Mouse (Mus musculus): ENCODE measurements at regions not wholly inside any gene's neighbourhood (a gene's known extent, or its start where the extent isn't known, plus 50 kb on each side); places are given as distances from the start of the nearest gene placed in this dataset.
"Not testable (repeated sequence)": the region's sequence is repeated elsewhere in the genome, so short reads cannot be mapped to it uniquely, and the experiment has no call there.

DNA sequence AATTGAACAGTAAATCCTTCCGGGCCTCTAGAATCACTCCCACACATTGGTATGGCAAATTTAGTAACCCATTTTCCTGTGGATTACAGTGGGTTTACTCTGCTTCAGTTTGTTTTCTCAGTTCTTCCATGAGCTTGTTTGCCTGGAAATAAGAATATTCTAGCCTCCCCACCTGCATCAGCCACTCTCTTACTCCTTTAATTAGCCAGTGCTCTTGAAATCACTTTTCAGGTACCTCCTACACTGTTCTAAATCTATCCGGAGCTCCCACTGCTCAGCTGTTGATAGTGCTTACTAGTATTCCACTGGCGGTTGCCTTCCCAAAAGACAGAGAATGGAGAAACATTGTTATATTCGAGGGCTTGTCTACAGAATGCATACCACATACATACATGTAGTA is 167.1 kb downstream of the Htr7 start:
- no peak for DNase-seq

DNA sequence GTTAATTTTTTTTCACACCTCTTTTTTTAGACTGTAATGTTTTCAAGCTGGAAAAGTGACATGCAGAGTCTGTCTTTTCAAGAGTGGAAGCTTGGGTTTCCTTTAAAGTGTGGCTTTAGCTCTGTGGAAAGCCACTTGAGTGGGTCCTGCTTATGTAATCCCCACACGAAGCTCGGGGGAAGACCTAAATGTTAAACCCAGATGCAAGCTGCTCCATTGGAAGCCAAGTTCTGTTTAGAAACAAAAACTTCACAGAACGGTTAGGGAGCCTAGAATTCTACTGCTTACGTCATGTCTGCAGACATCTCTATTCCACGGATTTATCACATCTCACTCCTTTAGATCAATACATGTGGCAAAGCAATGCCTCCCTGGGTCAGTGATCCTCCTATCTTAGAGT is 171.0 kb downstream of the Htr7 start:
- no peak for DNase-seq

DNA sequence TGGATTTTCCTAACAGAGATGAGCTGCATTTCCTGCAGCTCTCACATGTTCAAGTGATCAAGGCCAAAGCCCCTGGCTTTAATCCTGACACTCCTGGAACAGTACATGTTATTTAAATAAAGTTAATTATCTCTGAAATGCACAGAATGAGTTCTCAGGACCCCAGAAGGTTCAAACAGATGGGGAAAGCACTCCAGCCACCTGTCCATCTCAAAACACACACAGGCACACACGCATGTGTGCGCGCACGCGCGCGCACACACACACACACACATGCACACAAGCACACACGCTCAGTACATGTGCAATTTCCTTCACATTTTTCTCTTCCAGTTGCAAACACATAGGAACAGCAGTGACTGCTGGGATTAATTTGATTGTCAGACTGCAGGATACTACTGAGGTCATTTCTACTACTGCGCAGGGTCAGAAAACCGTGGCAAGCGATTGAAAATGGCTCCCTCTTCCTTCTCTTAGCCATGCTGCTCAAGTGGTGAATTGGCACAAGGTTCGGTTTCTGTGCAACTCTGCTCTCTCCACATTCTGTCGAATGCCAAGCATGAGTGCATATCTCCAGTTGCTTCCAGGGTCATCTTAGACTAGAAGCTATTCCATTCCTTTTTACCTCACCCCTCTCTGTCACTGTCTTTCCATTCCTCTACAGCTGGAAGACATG is 175.4 kb downstream of the Htr7 start:
- DNase-seq: no peak

DNA sequence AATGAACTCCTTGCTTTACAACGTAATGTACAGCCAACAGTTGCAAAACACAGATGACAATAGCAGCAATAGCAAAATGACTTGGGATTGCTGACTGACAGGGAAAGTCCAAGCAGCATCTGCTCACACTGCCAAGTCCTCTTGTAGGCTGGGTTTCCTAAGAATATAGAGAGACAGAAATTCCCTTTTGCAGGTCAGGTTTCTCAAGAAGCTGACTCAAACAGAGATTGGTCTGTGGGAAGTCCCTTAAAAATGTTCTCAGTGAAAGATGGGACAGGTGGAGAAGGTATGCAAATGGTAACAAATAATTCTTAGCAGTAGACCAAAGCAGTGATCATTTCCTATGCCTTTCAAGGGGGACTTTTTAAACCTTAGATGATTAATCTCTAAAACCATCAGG is 181.8 kb downstream of the Htr7 start:
- DNase-seq: no peak

DNA sequence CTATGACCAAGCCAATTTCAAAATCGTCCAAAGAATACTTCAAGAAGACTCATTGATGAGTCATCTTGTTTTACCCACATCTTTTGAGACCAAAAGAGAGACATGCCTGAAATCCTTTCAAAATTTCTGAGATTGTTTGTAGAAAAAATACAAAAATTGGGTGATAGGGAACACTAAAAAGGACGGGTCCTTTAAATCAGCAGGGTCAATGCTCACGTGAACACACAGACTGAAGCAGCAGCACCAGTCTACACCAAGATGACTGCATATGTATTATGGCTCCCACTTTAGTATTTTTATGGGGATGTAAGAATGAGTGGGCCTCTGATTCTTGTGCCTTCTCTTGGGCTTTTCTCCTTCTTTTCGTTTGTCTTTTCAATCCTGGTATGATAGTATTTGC is 186.6 kb downstream of the Htr7 start:
- DNase-seq: no peak

DNA sequence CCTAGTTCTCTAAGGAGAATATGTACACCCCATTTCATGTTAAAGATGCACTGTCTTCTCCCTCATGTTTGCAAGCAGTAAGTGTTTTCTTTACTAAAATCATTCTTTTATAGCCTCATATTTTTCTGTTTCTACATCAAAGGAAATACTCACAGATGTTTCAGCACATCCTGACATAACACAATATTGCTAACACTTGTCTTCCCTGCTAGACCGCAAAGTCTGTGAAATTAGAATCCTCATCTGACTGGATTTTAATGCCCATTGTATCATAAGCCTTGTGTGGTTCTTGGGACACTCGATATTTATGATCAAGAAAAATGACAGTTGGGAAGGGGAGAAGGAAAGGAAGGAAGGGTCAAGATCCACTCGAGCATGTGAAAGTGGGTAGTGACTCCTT is 188.8 kb downstream of the Htr7 start:
- no peak for DNase-seq

DNA sequence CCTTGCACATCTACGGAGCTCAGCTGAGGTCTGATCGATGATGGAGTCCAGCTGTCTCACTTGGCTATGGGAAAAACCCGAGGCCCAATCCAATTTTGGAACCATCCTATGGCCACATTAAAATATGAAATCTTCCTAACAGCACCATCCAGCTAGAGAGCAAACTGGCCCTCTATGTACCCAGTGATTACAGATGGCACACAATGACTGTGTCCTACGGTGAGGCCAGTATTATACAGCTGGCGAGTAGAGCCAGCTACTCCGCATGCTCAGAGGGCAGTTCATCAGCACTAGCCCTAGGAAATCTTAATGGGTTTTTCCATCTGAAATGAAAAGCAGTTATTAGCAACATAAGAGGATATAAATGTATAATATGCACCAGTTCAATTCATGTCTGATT is 194.3 kb downstream of the Htr7 start:
- no peak for DNase-seq

DNA sequence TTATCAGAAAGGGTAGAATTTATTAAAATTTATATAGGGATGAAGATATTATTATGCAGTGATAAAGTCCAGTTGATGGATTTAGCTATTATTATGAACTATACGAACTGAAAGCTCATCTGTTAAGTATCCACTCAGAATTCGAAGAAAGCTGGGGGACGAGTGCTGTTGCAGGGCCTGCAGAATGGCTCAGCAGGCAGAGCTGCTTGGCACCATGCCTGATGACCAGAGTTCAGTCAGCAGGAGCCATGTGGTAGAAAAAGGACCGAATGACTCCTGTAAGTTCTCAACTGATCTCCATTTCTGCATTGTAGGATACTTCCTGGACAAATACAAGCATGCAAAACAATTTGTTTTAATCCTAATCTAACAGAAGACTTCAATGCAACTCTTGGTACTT is 195.9 kb downstream of the Htr7 start:
- peak; percentile 24 for DNase-seq

DNA sequence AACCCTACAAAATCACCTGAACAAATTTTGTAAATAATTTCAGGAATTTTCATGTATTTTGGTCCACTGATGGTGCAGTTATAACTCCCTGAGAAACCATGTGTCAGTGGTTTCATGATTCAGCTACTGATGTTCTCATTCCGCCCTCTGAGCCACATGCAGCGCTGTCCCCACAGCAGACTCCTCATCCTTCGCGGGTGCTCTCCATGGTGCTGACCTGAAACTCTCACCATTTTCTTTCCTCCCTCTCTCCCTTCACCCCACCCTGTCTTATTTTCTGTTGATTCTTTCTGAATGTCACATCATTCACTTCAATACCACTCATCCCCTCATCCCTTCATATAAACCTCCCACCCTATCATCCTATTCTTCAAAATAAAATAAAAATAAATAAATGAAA is 224.3 kb downstream of the Htr7 start:
- peak; percentile 11 for DNase-seq

DNA sequence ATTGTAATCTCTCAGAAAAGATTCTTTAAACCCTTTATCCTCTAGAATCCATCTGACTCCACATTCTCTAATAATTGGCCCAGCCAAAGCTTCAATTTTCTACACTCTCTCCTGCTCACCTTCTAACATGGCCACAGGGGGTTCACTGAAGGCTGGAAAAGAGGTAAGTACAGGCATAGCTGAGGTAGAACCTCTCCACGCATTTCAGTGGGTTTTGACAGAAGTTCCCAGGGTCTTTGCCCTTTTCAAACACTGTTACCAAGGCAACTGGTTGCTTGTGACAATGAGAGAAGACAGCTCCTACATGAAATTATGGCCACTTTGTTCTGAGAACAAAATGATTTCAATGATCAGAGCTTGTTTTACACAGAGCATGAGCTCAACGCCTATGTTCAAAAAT is 231.2 kb downstream of the Htr7 start:
- DNase-seq: no peak

DNA sequence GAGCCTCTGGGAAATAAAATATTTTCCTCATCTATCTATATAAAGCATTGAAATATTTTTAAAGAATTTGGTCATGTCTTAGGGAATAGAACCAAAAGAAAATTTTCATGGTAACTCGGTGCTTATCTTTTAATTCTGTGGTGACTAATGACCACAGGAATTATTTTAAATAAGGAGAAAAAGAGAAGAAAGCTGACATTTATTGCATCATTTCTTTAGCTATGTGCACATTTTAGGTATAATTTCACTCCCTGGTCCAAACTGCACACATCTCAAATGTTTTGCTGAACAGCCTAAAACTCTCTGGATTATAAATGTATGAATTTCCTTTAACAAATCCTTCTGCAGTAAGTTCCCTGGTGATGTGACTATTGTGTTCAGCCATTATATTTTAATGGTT is 237.7 kb downstream of the Htr7 start:
- no peak for DNase-seq

DNA sequence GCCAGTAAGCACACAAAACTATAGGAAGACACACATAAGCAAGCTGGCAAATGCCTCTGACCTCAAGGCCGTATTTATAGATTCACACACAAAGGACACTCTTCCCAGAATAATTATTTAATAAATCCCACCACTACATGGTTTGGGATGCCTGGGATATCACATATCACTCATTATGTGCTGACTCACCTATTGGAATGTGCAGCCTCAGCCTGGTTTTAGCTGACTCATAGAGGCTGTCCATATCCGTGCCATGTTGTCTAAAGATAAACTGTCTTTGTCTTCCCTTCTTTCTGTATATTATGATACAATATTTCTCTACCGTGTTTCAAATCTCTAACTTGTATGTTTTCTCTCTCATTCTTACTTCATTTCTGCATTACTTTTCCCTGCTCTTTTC is 262.6 kb downstream of the Htr7 start:
- no peak for DNase-seq

DNA sequence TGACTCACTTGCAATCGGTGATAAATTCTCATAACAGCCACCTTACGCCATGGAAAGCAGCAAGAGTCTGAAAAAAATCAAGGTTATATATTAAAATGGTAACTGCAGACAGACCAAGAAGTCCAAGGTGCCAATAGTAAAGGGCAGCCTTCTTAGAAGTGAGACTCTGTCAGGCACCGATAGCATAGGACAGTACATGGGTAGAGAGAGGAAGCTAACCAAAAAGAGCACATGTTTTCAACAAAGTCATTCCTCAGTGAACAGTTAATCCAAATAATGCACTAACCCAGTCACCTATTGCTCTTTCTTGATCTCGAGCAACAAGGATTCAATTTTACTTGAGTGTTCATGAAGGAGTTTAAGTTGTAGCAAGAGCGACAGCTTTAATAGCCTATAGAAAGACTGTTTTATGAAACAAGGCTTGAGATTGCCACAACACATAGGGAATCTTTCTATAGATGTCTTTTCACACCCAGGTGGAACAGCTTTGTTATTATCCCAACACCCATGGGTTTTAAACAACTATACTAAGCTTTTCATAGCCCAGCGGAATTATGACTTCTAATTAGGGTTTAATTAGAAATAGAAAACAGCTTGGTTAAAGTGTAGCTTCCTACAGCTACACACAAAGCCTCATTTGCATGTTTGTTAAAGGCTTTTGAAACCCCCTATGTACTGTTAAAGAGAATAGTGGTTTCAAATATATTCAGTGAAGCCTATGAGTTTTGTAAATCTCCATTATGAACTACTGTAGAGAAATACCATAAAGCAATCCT is 269.9 kb downstream of the Htr7 start:
- no peak for DNase-seq

DNA sequence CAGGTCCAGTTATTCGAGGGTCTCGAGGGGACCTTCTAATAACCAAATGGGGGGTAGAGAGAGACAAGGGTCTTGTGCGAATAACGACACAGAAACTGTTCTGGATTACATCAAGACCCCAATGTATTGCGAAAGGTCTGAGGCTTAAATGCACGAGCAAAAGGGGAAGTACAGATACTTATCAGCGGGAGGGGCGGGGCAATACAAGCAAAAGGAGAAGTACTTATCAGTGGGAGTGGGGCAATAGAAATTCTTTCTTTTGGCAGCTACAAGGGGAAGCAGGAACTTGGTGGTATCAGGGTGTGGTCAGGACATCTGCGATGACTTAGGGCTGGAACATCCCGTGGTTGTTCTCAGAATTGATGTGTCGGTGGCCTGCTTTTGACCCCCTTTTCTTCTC is 295.6 kb downstream of the Htr7 start:
- not testable (repeated sequence) for DNase-seq

DNA sequence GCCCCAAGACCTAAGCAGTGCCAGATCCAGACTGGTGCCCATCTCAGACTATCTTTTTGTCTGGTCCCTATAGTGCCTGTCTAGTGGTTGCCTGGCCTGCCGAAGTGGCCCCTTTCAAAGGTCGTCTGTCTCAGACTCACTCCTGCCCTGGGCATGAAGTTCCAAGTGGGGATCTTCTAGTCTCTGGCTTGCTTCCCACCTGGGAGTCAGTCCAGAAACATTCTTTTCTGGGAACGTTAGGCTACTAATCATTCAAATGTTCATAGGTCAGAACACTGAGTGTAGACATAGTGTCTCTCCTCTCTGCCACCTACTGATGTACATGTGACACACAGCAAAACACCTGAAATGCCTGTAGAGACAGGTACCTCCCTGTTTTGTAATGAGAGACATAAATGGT is 297.6 kb downstream of the Htr7 start:
- peak; percentile 41 for DNase-seq

DNA sequence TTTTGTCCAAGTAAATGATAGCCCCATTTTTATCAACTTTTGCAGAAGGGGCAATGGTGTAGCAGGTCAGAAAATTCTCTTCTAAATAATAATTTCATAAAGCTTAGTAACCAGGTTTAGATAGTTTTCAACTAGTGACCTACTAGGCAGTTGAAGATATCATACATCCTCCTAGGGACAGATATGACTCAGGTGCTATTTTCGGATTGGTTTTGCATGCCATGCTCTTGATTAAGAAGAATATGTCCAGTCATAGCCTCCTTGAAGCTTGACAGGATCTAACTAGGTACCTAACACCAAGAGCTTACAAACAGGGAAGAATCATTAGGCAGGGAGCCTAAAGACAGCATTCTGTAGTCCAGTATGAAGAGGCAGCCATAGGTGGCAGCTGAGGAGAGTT is 301.8 kb downstream of the Htr7 start:
- DNase-seq: no peak

DNA sequence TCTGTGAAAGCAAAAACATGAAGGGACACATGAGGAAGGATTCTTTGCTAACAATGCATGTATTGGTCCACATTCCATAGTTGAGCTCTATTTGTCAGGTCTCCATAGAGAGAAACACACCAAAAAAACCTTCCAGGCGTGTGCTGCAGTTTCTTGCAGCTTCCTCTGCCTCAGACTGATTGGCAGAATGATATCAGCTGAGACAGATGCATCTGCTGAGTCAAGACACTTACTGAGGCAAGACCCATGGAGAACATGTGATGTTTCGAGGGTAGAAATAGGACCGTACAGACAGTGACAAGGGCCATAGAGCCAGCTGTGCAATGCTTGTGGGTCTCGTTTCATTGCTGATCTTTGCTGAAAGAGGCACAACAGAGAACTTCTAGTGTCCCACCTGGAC is 321.6 kb downstream of the Htr7 start:
- no peak for DNase-seq

DNA sequence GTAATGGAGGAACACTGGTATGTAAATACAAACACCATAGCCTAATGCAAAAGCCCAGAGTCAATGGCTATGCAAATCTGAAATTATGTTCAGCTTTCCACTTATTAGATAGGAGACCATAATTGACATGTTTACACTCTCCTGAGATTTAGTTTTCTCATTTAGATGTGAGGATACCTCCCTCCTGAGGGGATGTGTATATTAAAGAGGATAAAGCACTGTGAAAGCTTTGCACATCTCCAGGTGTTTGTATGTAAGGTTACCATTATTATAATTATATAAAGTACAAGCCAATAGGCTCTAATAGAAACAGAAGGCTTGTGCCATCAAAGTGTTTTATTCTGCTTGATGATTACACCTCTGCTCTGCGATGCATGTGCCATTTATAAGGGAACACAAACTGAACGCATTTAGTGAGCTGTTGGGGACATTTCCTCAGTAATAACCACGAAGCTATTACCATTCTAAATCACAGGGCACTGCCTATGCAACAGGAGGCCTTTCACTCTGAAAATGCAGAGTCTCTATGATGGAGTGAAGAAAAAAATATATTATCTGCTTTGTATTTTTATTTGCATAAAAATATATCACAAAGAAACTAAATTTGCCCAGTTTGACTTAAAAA is 328.8 kb downstream of the Htr7 start:
- no peak for DNase-seq
